Comparison of ENCODE assay signal across 29 mouse cellular contexts in genomic region chr17:21065501-21065900, GRCm38 (mm10). TPM values are rescaled to one million over a fixed set of nuclear protein-coding genes. Genes with fewer than 3 reads are reported as not detected.
DNase-seq lines count a peak whose midpoint lies in the region; ATAC-seq and TF ChIP-seq lines count a peak whose summit lies in the region.
"Had no signal": no experiment of that assay in that cellular context is flagged by ENCODE, and none has a peak within 500 bp of the region (broad histone marks: within the 10 kb centered on the region; RNA-seq: fewer than 3 reads in every experiment).

No protein-coding gene starts in this region.

- no peaks in the 10 kb centered on the region for H3K36me3 ChIP-seq in heart, embryonic 10.5 days
- no peaks in the 10 kb centered on the region for H3K36me3 ChIP-seq in ES-E14 (ENCODE audit: control insufficient read depth, insufficient read depth, low read length, poor library complexity, severe bottlenecking)
- no peaks in the 10 kb centered on the region for H3K36me3 ChIP-seq in intestine, embryonic 16.5 days (ENCODE audit: control insufficient read depth, insufficient read depth, low read length)
- H3K36me3 ChIP-seq in stomach, embryonic 16.5 days (ENCODE audit: control insufficient read depth, insufficient read depth, low read length), result no peaks in the 10 kb centered on the region
- H3K36me3 ChIP-seq: embryonic facial prominence, embryonic 15.5 days; heart, embryonic 13.5 days; hindbrain, embryonic 15.5 days; midbrain, embryonic 13.5 days; neural tube, embryonic 13.5 days had no signal

- H3K4me2 ChIP-seq in intestine, embryonic 16.5 days (ENCODE audit: low read depth, low read length), result no peak overlapping the region
- no peak overlapping the region for H3K4me2 ChIP-seq in stomach, embryonic 16.5 days (ENCODE audit: low read depth, low read length)
- H3K4me2 ChIP-seq: embryonic facial prominence, embryonic 15.5 days; forebrain, embryonic 13.5 days; heart, embryonic 13.5 days; hindbrain, embryonic 15.5 days; midbrain, embryonic 13.5 days; neural tube, embryonic 13.5 days had no signal

- DNase-seq in heart, embryonic 10.5 days (ENCODE audit: low spot score), result peak; percentile 61
- no peak for DNase-seq in heart, adult 18-20 months
- peak; percentile 49 for DNase-seq in ES-E14 (ENCODE audit: low read depth, low spot score)
- no peak for DNase-seq in spleen, postnatal 10 days (ENCODE audit: low spot score in 2 of 2)
- DNase-seq in kidney, adult 18-20 months, result no peak
- DNase-seq: adrenal gland, postnatal 25 days; cerebellum, adult 11-12 months; cerebellum, postnatal 10 days; gastrocnemius, postnatal 14 days; heart, postnatal 10 days; kidney, adult 9 months; kidney, postnatal 10 days; liver; lung, adult 2 months; lung, postnatal 10 days; right cerebral cortex, postnatal 4 days; thymus, postnatal 14 days had no signal

- H3K9ac ChIP-seq in ES-E14 (ENCODE audit: insufficient read depth, low read depth, low read length, poor library complexity, severe bottlenecking), result no peak overlapping the region
- no peak overlapping the region for H3K9ac ChIP-seq in intestine, embryonic 16.5 days (ENCODE audit: low read depth, low read length)
- H3K9ac ChIP-seq in stomach, embryonic 16.5 days (ENCODE audit: low read length), result no peak overlapping the region
- H3K9ac ChIP-seq: embryonic facial prominence, embryonic 15.5 days; forebrain, embryonic 13.5 days; heart, embryonic 13.5 days; hindbrain, embryonic 15.5 days; liver, embryonic 14.5 days; midbrain, embryonic 13.5 days; neural tube, embryonic 13.5 days had no signal

- H3K27ac ChIP-seq in heart, embryonic 10.5 days, result no peak overlapping the region
- peak overlapping the region; percentile 36; the same call in 1 of the 2 replicates for H3K27ac ChIP-seq in ES-E14 (ENCODE audit: insufficient read depth, low read depth, low read length, poor library complexity, severe bottlenecking)
- H3K27ac ChIP-seq in intestine, embryonic 16.5 days (ENCODE audit: low read length), result no peak overlapping the region
- H3K27ac ChIP-seq in stomach, embryonic 16.5 days (ENCODE audit: low read length), result no peak overlapping the region
- H3K27ac ChIP-seq: embryonic facial prominence, embryonic 15.5 days; forebrain, embryonic 13.5 days; heart, embryonic 13.5 days; hindbrain, embryonic 15.5 days; left cerebral cortex, adult 2 months; liver, embryonic 14.5 days; midbrain, embryonic 13.5 days; neural tube, embryonic 13.5 days had no signal

- 47% methylated on average over 1 of the region's 1 CpGs for WGBS in heart, embryonic 10.5 days
- WGBS in intestine, embryonic 16.5 days, result 14% methylated on average over 1 of the region's 1 CpGs
- WGBS in stomach, embryonic 16.5 days, result 28% methylated on average over 1 of the region's 1 CpGs

- no peaks in the 10 kb centered on the region for H3K9me3 ChIP-seq in heart, embryonic 10.5 days
- H3K9me3 ChIP-seq in ES-E14 (ENCODE audit: control insufficient read depth, insufficient read depth, low read depth, low read length), result no peaks in the 10 kb centered on the region
- no peaks in the 10 kb centered on the region for H3K9me3 ChIP-seq in intestine, embryonic 16.5 days (ENCODE audit: control insufficient read depth, low read length)
- H3K9me3 ChIP-seq in stomach, embryonic 16.5 days (replicated peaks; ENCODE audit: control insufficient read depth, low read length), result no peaks in the 10 kb centered on the region
- H3K9me3 ChIP-seq: embryonic facial prominence, embryonic 15.5 days; heart, embryonic 13.5 days; hindbrain, embryonic 15.5 days; neural tube, embryonic 13.5 days had no signal

- no peak overlapping the region for H3K4me3 ChIP-seq in heart, embryonic 10.5 days
- H3K4me3 ChIP-seq in ES-E14 (ENCODE audit: insufficient read depth in 1 of 2, low read depth in 1 of 2, low read length in 2 of 2, poor library complexity in 1 of 2, severe bottlenecking in 1 of 2), result no peak overlapping the region
- H3K4me3 ChIP-seq in intestine, embryonic 16.5 days (ENCODE audit: low read length), result no peak overlapping the region
- no peak overlapping the region for H3K4me3 ChIP-seq in stomach, embryonic 16.5 days (replicated peaks; ENCODE audit: low read length)
- H3K4me3 ChIP-seq: embryonic facial prominence, embryonic 15.5 days; forebrain, embryonic 13.5 days; heart, embryonic 13.5 days; hindbrain, embryonic 15.5 days; left cerebral cortex, adult 2 months; midbrain, embryonic 13.5 days; neural tube, embryonic 13.5 days had no signal

- in situ Hi-C loops in ES-E14 (cut with MboI; ENCODE audit: low sequenced_read_pairs in 2 of 2, unreplicated experiment in 2 of 2), result no loop called here

- no peaks in the 10 kb centered on the region for H3K4me1 ChIP-seq in heart, embryonic 10.5 days
- peaks cover 5 to 12% of the 10 kb centered on the region in 2 experiments for H3K4me1 ChIP-seq in ES-E14 (ENCODE audit: control insufficient read depth in 2 of 2, insufficient read depth in 2 of 2, low read length in 2 of 2, poor library complexity in 1 of 2)
- H3K4me1 ChIP-seq in intestine, embryonic 16.5 days (ENCODE audit: control insufficient read depth, insufficient read depth, low read length), result no peaks in the 10 kb centered on the region
- H3K4me1 ChIP-seq in stomach, embryonic 16.5 days (ENCODE audit: control insufficient read depth, insufficient read depth, low read length), result no peaks in the 10 kb centered on the region
- H3K4me1 ChIP-seq: embryonic facial prominence, embryonic 15.5 days; forebrain, embryonic 13.5 days; heart, embryonic 13.5 days; hindbrain, embryonic 15.5 days; midbrain, embryonic 13.5 days; neural tube, embryonic 13.5 days had no signal

- H3K27me3 ChIP-seq in heart, embryonic 10.5 days (ENCODE audit: insufficient read depth, poor library complexity, severe bottlenecking), result no peaks in the 10 kb centered on the region
- no peaks in the 10 kb centered on the region for H3K27me3 ChIP-seq in intestine, embryonic 16.5 days (replicated peaks; ENCODE audit: control insufficient read depth, insufficient read depth, low read length)
- no peaks in the 10 kb centered on the region for H3K27me3 ChIP-seq in stomach, embryonic 16.5 days (ENCODE audit: control insufficient read depth, insufficient read depth, low read length)
- H3K27me3 ChIP-seq: embryonic facial prominence, embryonic 15.5 days; forebrain, embryonic 13.5 days; heart, embryonic 13.5 days; hindbrain, embryonic 15.5 days; midbrain, embryonic 13.5 days; neural tube, embryonic 13.5 days had no signal

- peak; percentile 69; the same call in 1 of the 2 replicates for ATAC-seq in intestine, embryonic 16.5 days
- ATAC-seq in stomach, embryonic 16.5 days (ENCODE audit: insufficient read depth, low FRiP score), result peak; percentile 47; the same call in 1 of the 2 replicates
- ATAC-seq in megakaryocyte, adult 5-6 weeks (ENCODE audit: poor library complexity, severe bottlenecking), result no peak
- ATAC-seq: forebrain, embryonic 13.5 days; inflammation-experienced regulatory T-cells, adult 6 months; midbrain, embryonic 13.5 days had no signal

TF ChIP-seq in ES-E14, 5 proteins besides CTCF, POLR2A, EP300 and RAD21:
- no peak for TF ChIP-seq HCFC1 (IDR thresholded peaks at IDR 0.05; ENCODE audit: borderline replicate concordance, insufficient read depth, low read length)
- no peak for TF ChIP-seq MAFK (IDR thresholded peaks at IDR 0.05; ENCODE audit: insufficient read depth, low read depth, low read length)
- TF ChIP-seq ZNF384 (IDR thresholded peaks at IDR 0.05; ENCODE audit: low read depth, low read length), result no peak
- TF ChIP-seq CHD2 (IDR thresholded peaks at IDR 0.05; ENCODE audit: low read depth, low read length), result no peak
- no peak for TF ChIP-seq ZC3H11A (IDR thresholded peaks at IDR 0.05; ENCODE audit: borderline replicate concordance, low read depth, low read length)

RNA-seq across cellular contexts. Expression of gene Zfp160, which starts 56.8 kb away (rescaled TPM):
- polyA plus RNA-seq in heart, embryonic 10.5 days (2016; fragmentation: Nextera tagmentation; extraction: Ambion mirVana), result 10.1 TPM in 2 replicates
- total RNA-seq in heart, adult 18-20 months (2021), result 1 to 10 TPM; 6.9 to 7.2 TPM
- 18.0 and 19.8 TPM in 2 replicates for total RNA-seq in ES-E14 (2012; rRNA removed)
- 8.2 TPM in 2 replicates for polyA plus RNA-seq in intestine, embryonic 16.5 days (2015; fragmentation: Nextera tagmentation; extraction: Ambion mirVana)
- polyA plus RNA-seq in stomach, embryonic 16.5 days (2015; fragmentation: Nextera tagmentation; extraction: Ambion mirVana), result 11.8 and 12.2 TPM in 2 replicates
- total RNA-seq in megakaryocyte, adult 5-6 weeks (2015), result 12.4 and 14.3 TPM in 2 replicates
- 15.3 and 18.0 TPM in 2 replicates for total RNA-seq in megakaryocyte, adult 5-6 weeks (2017)

Comparison
In these comparisons a context has a peak if more than half of its experiments do, and no peak if none do; other contexts are left out.
1. DNase-seq: peak in heart, embryonic 10.5 days (single experiment) and ES-E14 (single experiment); none in heart, adult 18-20 months (0 of 2), spleen, postnatal 10 days (0 of 2) and kidney, adult 18-20 months (single experiment).